Mouse (Mus musculus) spleen, adult 2 months (tissue): ENCODE data around the gene Ephb4.

Experiments used
- CTCF ChIP-seq: fragments of 200-500 bp; IDR thresholded peaks from 2 replicates; pipeline ENCODE4 v1.5.1; 2011; ENCODE audit warnings: mild to moderate bottlenecking, inconsistent platforms; ENCODE audit not compliant: insufficient read depth, insufficient read length, insufficient replicate concordance; ENCODE audit errors: extremely low read depth
- POLR2A ChIP-seq: fragments of 200-500 bp; IDR thresholded peaks from 2 replicates; pipeline ENCODE4 v1.6.1; 2011; ENCODE audit warnings: low read depth, low read length, inconsistent platforms

GRCm38 (mm10) chr5:137317361-137317760 is 32.5 kb upstream of the Ephb4 start:
- no peak for TF ChIP-seq CTCF
- no peak for TF ChIP-seq POLR2A
